Mouse (Mus musculus): ENCODE data around the gene Gm10644.

Gm10644 gene

DNA sequence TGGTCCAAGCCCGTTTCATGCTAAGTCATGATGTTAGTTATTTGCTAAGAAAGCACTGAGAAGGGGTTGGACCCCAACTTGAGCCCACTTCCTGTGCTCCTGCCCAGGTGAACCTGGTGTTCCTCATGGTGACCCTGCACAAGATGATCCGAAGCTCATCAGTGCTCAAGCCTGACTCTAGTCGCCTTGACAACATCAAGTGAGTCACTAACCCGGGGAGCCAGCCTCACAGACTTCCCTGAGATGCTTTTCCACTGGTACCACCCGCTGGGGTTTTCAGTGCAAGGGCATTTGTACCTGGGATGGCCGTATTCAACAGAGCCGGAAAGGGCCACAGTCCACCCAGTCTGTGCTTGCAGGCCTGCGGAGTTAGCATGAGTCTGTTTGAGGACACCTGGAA lies 19.6 kb downstream of the Gm10644 start:
- no peak for DNase-seq (ENCODE audit: low read depth, low spot score)

DNA sequence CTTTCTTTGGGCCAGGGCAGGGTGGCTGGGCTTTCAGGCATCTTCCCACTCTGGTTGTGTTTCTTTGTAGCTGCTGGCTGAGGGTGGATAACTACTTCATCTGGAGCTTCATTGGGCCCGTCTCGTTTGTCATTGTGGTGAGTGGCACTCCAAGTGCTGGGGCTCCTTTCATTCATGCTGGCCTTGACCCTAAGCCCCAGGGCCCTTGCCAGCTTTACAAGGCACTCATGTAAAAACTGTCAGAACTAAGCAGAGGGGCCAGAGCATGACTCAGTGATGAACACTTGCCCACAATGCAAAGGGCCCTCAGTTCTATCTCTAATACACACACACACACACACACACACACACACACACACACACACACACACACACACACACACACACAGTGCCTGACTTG lies 20.0 kb downstream of the Gm10644 start:
- no peak for DNase-seq (ENCODE audit: low read depth, low spot score)

DNA sequence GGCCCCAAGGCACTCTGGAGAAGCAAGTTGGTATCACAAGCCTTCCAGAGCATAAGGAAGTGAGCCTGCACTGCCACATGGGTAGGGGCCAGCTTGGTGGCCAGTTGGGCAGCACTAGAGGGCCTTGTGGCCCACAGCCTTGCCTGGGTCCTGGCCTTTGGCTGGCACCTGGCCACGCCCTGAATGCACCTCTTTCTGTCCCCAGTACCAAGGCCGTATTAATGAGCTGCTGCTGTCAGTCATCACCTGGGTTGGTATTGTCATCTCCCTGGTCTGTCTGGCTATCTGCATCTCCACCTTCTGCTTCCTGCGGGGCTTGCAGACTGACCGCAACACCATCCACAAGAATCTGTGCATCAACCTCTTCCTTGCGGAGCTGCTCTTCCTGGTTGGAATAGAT lies 20.8 kb downstream of the Gm10644 start:
- DNase-seq (ENCODE audit: low read depth, low spot score), result no peak

DNA sequence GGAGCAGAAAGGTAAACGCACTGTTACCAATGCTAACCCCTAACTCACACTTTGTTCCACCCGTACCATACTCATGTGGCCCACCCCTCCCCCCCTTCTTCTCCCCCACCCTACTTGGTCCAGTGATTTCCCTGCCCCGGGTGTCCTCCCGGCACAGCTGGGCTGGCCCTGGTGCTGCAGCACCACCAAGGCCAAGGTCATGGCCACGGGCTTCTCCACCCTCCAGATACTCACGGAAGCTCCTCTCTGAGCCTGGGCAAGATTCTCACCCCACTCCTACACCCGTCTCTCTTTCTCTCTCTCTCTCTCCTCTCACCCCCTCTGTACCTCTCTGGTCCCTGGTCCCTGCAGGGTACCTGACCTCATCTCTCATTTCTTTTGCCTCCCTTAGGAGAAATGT lies 28.7 kb downstream of the Gm10644 start:
- no peak for DNase-seq (ENCODE audit: low read depth, low spot score)

- DNase-seq (ENCODE audit: low read depth, low spot score), result no peak
Observed at GRCm38 (mm10) chr8:83924585-83924984, 30.4 kb downstream of the Gm10644 start.

DNA sequence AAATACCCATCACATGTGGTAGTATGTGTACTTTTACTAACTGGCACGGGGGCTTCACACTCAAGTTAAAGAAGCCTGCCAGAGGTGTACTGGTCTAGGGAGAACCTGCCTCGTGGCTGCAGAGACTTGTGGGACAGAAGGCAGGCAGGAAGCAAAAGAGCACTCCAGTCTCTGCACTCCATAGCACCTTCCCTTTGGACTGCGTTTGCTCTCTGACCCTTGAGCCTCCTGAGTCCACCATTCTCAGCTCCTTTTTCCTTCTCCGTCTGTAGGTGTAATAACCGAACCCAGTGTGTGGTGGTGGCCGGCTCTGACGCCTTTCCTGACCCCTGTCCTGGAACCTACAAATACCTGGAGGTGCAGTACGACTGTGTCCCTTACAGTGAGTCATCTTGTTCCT lies 32.3 kb downstream of the Gm10644 start:
- no peak for DNase-seq (ENCODE audit: low read depth, low spot score)

DNA sequence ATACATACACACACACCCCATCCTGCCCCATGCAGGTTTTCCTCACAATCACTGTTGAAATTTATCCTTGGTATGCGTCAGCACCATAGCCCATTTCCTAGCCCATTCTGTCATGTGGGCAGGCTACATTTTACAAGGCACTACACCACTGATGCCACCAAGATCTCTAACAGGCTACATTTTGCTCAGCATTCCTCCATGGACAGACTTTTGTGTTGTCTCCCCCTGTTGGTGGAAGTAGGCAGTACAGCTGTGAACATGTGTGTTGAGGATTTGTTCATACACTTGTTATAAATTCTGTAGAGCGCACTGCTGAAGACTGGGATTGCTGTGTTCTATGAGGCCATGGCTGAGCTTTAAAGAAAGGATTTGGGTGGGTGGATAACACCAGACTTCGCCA lies 33.4 kb downstream of the Gm10644 start:
- peak; percentile 90 for DNase-seq (ENCODE audit: low read depth, low spot score)

- no peak for DNase-seq (ENCODE audit: low read depth, low spot score)
Observed at GRCm38 (mm10) chr8:83917566-83917965, 37.4 kb downstream of the Gm10644 start.

- no peak for DNase-seq (ENCODE audit: low read depth, low spot score)
Observed at GRCm38 (mm10) chr8:83916015-83916414, 39.0 kb downstream of the Gm10644 start.

- no peak for DNase-seq (ENCODE audit: low read depth, low spot score)
Observed at GRCm38 (mm10) chr8:83914860-83915259, 40.1 kb downstream of the Gm10644 start.

DNA sequence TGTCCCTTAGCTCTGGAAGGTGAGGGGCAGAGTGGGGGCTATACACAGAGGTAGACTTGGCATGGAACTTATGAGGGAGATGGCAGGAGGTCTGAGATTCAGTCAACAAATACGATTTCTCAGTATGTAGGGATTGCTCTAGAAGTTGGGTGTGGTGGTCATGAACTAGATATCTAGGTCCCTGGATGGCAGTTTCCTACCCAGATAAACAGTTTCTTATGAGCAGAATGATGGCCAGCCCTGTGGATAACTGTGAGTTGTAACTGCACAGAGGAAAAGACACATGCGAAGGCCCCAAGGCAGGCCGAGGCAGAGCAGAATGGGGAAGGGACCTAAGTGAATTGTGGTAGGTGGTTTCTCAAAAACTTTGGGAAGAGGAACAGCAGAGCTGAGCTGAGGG lies 40.8 kb downstream of the Gm10644 start:
- DNase-seq (ENCODE audit: low read depth, low spot score), result no peak

- DNase-seq (ENCODE audit: low read depth, low spot score), result no peak
Observed at GRCm38 (mm10) chr8:83911809-83912731, 42.9 kb downstream of the Gm10644 start.

GRCm38 (mm10) chr8:83909311-83909710 lies 45.7 kb downstream of the Gm10644 start:
- no peak for DNase-seq (ENCODE audit: low read depth, low spot score)

- DNase-seq (ENCODE audit: low read depth, low spot score), result no peak
Observed at GRCm38 (mm10) chr8:83908583-83908982, 46.4 kb downstream of the Gm10644 start.

- peak; percentile 65 for DNase-seq (ENCODE audit: low read depth, low spot score)
Observed at GRCm38 (mm10) chr8:83902961-83903666, 51.9 kb downstream of the Gm10644 start.

DNA sequence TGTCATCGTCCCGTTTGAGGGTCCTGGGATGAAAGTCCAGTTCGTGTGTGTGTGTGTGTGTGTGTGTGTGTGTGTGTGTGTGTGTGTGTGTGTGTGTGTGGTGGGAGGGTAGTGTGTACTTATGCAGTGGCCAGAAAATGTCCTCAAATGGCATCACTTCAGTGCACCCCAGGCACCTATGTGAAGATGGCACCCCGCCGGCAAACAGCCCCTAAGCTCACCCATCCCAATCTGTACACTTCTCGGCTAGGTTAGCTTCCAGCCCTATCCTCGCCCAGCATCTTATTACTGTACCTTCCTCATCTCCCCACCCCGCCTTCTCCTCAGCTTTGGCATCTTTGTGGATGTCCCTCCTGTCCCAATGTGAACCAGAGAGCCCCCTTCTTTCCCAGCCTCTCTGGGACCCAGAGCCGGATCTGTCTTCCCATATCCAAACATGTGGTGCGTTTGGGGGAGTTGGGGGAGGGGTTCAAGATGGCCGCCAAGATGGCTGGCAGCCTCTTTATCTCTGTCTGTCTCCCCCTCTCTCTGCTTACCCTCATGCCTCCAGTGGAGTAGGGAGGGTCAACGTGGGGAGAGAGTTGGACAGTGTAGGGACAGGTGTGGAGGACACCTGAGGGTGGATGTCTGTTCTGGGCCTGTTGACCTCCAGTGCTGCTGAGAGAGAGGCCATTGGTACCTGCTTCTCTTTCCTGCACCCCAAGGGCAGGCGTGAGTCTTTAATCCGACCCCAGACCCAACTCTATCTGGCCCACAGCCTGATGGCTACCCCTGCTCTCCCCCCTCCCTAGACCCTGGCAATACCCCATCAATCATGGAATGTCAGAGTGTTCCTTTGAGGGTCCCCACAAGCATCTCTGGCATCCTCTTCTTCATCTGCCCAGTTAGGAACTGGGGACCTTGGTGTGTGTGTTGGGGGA lies 53.2 kb downstream of the Gm10644 start:
- no peak for DNase-seq (ENCODE audit: low read depth, low spot score)

DNA sequence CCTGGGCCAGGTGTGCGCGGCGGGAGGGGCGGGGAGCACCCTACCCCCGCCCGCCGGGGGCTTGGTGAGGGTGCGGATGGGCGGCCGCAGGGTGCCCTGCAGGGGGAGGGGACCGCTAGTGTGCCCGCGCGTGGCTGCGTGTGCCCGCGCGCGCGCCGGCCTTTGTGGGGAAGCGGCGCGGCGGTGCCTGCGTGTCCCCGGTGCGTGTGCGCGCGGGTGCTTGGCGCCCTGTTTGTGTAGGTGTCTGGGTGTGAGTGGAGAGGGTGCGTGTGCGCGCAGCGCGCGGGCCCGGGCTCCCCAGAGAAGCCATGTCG lies 54.1 kb downstream of the Gm10644 start:
- DNase-seq (ENCODE audit: low read depth, low spot score), result no peak

- no peak for DNase-seq (ENCODE audit: low read depth, low spot score)
Observed at GRCm38 (mm10) chr8:83900266-83900956, 54.6 kb downstream of the Gm10644 start.

- peak; percentile 95 for DNase-seq (ENCODE audit: low read depth, low spot score)
Observed at GRCm38 (mm10) chr8:83899363-83900252, 55.4 kb downstream of the Gm10644 start, which contains the start of gene Adgrl1. Adgrl1 (plus strand) TSS chr8:83900105.

DNA sequence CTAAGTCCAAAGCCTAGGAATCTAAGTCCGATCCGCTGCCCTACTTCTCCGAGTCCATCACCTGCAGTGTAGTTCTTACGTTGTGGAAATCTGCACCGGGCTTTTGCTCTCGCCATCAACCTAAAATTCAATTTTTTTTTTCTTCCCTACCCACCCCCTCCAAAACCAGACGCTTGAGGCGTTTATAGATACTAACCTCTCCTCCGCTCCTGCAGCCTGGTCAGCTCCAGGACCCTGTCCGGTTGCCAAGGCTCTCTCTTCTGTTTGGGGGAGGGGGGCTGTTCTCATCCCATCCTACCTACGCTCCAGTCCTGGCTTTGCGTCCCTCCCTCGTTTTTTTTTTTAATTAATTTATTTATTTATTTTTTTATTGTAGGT lies 56.0 kb downstream of the Gm10644 start:
- DNase-seq (ENCODE audit: low read depth, low spot score), result peak; percentile 87

Data from forelimb bud, embryonic 11.5 days (tissue).